Mouse (Mus musculus) liver, embryonic 14.5 days (tissue): ENCODE measurements around the gene Gja5. TPM values are rescaled to one million over a fixed set of nuclear protein-coding genes. Genes with fewer than 3 reads are reported as not detected.

Experiments used
- ATAC-seq: fragments of 200-750 bp; cut with Nextera tagmentation; 2 replicates; pipeline ENCODE4 v1.8.0; 2017; ENCODE audit warnings: moderate number of reproducible peaks, mild to moderate bottlenecking, moderate library complexity; ENCODE audit not compliant: insufficient read depth
- DNase-seq, 3 experiments: peaks; one replicate each; pipeline ENCODE4 v3.0.0-alpha.2; 2012 to 2013; ENCODE audit warnings: low read depth in 3 of 3, low spot score in 3 of 3
- H3K27ac ChIP-seq: fragments of 300-500 bp; sonication (generic); 2 replicates; pipeline ENCODE4 v1.5.1; 2014; ENCODE audit warnings: moderate library complexity, mild to moderate bottlenecking, control low read depth, inconsistent platforms
- H3K27me3 ChIP-seq: fragments of 300-500 bp; sonication (generic); 2 replicates; pipeline ENCODE4 v1.6.1; 2014; ENCODE audit warnings: mild to moderate bottlenecking, low read length, moderate library complexity; ENCODE audit not compliant: control insufficient read depth, insufficient read depth
- H3K36me3 ChIP-seq: fragments of 300-500 bp; sonication (generic); replicated peaks from 2 replicates; pipeline ENCODE4 v1.6.1; 2014; ENCODE audit warnings: low read depth; ENCODE audit not compliant: control insufficient read depth, insufficient read depth
- H3K4me1 ChIP-seq, 2 experiments: fragments of 200-500 bp in 1 of 2; fragments of 300-500 bp in 1 of 2; sonication (generic) in 1 of 2; replicated peaks; 2 replicates each; pipeline ENCODE4 v1.6.1; 2012 to 2014; ENCODE audit warnings: antibody characterized with exemption in 1 of 2, inconsistent platforms in 1 of 2, low read length in 1 of 2; ENCODE audit not compliant: control insufficient read depth in 2 of 2, insufficient read depth in 2 of 2
- H3K4me2 ChIP-seq: fragments of 300-500 bp; sonication (generic); 2 replicates; pipeline ENCODE4 v1.6.1; 2014; ENCODE audit warnings: low read depth, mild to moderate bottlenecking, control low read depth, moderate library complexity
- H3K4me3 ChIP-seq, 2 experiments: fragments of 200-500 bp in 1 of 2; fragments of 300-500 bp in 1 of 2; sonication (generic) in 1 of 2; 2 replicates each; pipeline ENCODE4 v1.5.1; 2012 to 2014; ENCODE audit warnings: low read depth in 2 of 2, low read length in 2 of 2, mild to moderate bottlenecking in 2 of 2, control low read depth in 1 of 2, inconsistent platforms in 1 of 2, moderate library complexity in 1 of 2; ENCODE audit not compliant: insufficient read depth in 1 of 2
- H3K9ac ChIP-seq: fragments of 300-500 bp; sonication (generic); replicated peaks from 2 replicates; pipeline ENCODE4 v1.6.1; 2014; ENCODE audit warnings: mild to moderate bottlenecking, control low read depth, moderate library complexity
- H3K9me3 ChIP-seq: fragments of 300-500 bp; sonication (generic); 2 replicates; pipeline ENCODE4 v1.6.1; 2016; ENCODE audit warnings: low read length, mixed read lengths; ENCODE audit not compliant: control insufficient read depth
- CTCF ChIP-seq: IDR thresholded peaks from 2 replicates; pipeline ENCODE4 v1.5.1; 2016; ENCODE audit warnings: antibody characterized with exemption, low read depth, control low read depth
- EP300 ChIP-seq: IDR thresholded peaks from 2 replicates; pipeline ENCODE4 v1.6.1; 2016; ENCODE audit warnings: antibody characterized with exemption, low read depth
- WGBS: fragments of 180-500 bp; shearing (Covaris S2); extraction: QIAGEN DNeasy Blood & Tissue Kit; methylation state at CpG from one replicate; pipeline ENCODE4 v1.1.7; 2014; ENCODE audit not compliant: insufficient replicate concordance; 5-methylcytosine and 5-hydroxymethylcytosine counted together
- polyA plus RNA-seq, 2 experiments: library from polyadenylated mRNA; depleted of rRNA in 1 of 2; stranded (reverse) in 1 of 2; unstranded in 1 of 2; fragments of >200 nt; fragmentation: Nextera tagmentation in 1 of 2; extraction: Ambion mirVana in 1 of 2; gene quantifications; 2 replicates each; pipeline versions ENCODE4 v1.2.1 to v1.2.3; 2012 to 2014

Gja5 gene
- polyA plus RNA-seq, 2 experiments, result 0.58 to 1.5 TPM

DNA sequence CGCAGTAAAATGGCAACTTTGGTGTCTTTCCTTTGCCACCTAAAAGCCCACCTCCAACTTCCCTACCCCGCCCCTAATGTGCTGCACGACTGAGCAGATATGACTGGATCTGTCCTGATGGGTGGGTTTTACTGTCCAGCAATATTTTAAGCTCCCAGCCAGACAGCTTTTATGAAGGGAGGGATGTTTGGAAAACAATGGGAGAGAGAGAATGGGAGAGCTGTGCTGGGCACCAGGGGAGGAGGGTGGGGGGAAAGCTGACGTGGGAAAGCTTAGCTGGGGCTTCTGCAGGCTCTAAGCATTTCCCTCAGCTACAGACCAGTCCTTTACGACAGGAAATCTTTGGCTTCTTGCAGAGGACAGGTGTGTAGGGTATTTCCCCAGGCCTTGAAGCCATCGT, 21.4 kb downstream of the Gja5 start, which contains the start of gene Gja8:
Gene Gja8 (minus strand): TSS at position 101 of the 400 bp plus-strand sequence.
- no peaks in the 10 kb centered on the region for H3K4me1 ChIP-seq
- DNase-seq, result no peak
- H3K36me3 ChIP-seq, result no peaks in the 10 kb centered on the region
- H3K9me3 ChIP-seq, result no peaks in the 10 kb centered on the region
- H3K4me2 ChIP-seq, result no peak within 1 kb of the TSS
- H3K27me3 ChIP-seq, result no peaks in the 10 kb centered on the region
- no peak within 1 kb of the TSS for H3K27ac ChIP-seq
- no peak within 1 kb of the TSS for H3K4me3 ChIP-seq
- no peak for ATAC-seq
- no peak within 1 kb of the TSS for H3K9ac ChIP-seq
- TF ChIP-seq CTCF (no peak), EP300 (no peak)
- WGBS, result 47% methylated on average over 6 of the region's 6 CpGs

- WGBS, result 47% methylated on average over 5 of the region's 5 CpGs
- DNase-seq (no peak), ATAC-seq (no peak)
- no peaks in the 10 kb centered on the region for H3K9me3 ChIP-seq
- H3K4me3 ChIP-seq, result no peak overlapping the region
- H3K27me3 ChIP-seq, result no peaks in the 10 kb centered on the region
- TF ChIP-seq EP300 (no peak), CTCF (no peak)
- H3K4me1 ChIP-seq, result no peaks in the 10 kb centered on the region
- no peak overlapping the region for H3K9ac ChIP-seq
- H3K4me2 ChIP-seq, result no peak overlapping the region
- no peaks in the 10 kb centered on the region for H3K36me3 ChIP-seq
- no peak overlapping the region for H3K27ac ChIP-seq
Observed at GRCm38 (mm10) chr3:96931261-96931681, 26.8 kb downstream of the Gja5 start.

DNA sequence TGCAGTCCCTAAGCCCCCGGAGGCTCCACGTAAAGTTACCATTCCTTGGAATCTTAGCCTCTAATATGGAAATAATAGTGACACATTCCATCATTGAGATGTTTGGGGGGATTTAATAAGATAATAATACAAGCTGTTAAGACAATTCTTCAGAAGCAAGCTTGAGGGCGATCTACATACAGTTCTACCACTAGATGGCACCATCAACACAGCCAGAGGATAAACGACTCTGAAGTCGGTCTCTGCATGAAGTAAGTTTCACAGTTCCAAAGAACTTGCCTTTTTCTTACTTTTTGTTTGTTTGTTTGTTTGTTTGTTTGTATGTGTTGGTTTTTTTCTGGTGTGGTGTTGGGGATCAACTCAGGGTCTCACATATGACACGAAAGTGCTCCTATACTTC, 31.7 kb downstream of the Gja5 start:
- H3K9ac ChIP-seq, result no peak overlapping the region
- H3K9me3 ChIP-seq, result no peaks in the 10 kb centered on the region
- no peak overlapping the region for H3K27ac ChIP-seq
- H3K27me3 ChIP-seq, result no peaks in the 10 kb centered on the region
- DNase-seq (peak; percentile 33 to 34 (median 34)), ATAC-seq (no peak)
- no peaks in the 10 kb centered on the region for H3K36me3 ChIP-seq
- TF ChIP-seq CTCF (peak; percentile 76), EP300 (no peak)
- 7% methylated on average over 6 of the region's 6 CpGs for WGBS
- no peak overlapping the region for H3K4me3 ChIP-seq
- H3K4me1 ChIP-seq, result no peaks in the 10 kb centered on the region
- no peak overlapping the region for H3K4me2 ChIP-seq

GRCm38 (mm10) chr3:96937606-96938005, 33.1 kb downstream of the Gja5 start:
- H3K27me3 ChIP-seq, result no peaks in the 10 kb centered on the region
- no peaks in the 10 kb centered on the region for H3K4me1 ChIP-seq
- H3K9ac ChIP-seq, result no peak overlapping the region
- no peak for TF ChIP-seq CTCF
- no peak for TF ChIP-seq EP300
- no peaks in the 10 kb centered on the region for H3K36me3 ChIP-seq
- no peaks in the 10 kb centered on the region for H3K9me3 ChIP-seq
- no peak overlapping the region for H3K27ac ChIP-seq
- DNase-seq (no peak), ATAC-seq (no peak)
- 24% methylated on average over 5 of the region's 5 CpGs for WGBS
- no peak overlapping the region for H3K4me2 ChIP-seq
- no peak overlapping the region for H3K4me3 ChIP-seq

DNA sequence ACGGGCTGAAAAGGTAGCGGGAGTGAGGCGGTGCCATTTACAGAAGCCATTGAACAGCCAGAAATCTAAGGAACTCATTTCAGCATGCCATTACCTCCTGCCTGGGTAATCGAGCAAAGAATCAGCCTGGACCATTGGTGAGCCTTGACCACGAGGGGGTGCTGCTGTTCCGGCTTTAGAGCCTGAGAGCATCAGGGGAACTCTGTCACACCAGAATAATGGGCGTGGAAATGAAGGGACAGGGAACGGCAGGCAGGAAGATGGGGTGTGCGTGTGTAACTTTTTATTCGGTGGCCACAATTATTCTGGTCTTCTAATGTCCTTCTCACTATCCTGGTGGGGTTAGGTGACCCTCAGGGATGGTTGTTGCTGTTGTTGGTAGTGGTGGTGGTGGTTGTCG, 34.2 kb downstream of the Gja5 start:
- peak; percentile 26 to 42 (median 31) for DNase-seq
- H3K27me3 ChIP-seq, result no peaks in the 10 kb centered on the region
- no peak for ATAC-seq
- no peak overlapping the region for H3K9ac ChIP-seq
- no peak overlapping the region for H3K27ac ChIP-seq
- 9% methylated on average over 11 of the region's 11 CpGs for WGBS
- TF ChIP-seq CTCF, result peak; percentile 85
- TF ChIP-seq EP300, result no peak
- no peak overlapping the region for H3K4me2 ChIP-seq
- H3K9me3 ChIP-seq, result no peaks in the 10 kb centered on the region
- H3K36me3 ChIP-seq, result no peaks in the 10 kb centered on the region
- H3K4me1 ChIP-seq, result no peaks in the 10 kb centered on the region
- H3K4me3 ChIP-seq, result no peak overlapping the region
